Mouse (Mus musculus) myocyte (in vitro differentiated cells): ENCODE results near the gene Mat2a.

ENCODE experiments used
- E2F4 ChIP-seq: IDR thresholded peaks from one replicate; pipeline ENCODE4 v1.6.1; 2011; ENCODE audit warnings: mild to moderate bottlenecking, control low read depth, moderate library complexity; ENCODE audit not compliant: insufficient read depth
- POLR2A ChIP-seq: IDR thresholded peaks from one replicate; pipeline ENCODE4 v1.6.1; 2011; ENCODE audit warnings: low read depth, mild to moderate bottlenecking, control low read depth, moderate library complexity; ENCODE audit not compliant: insufficient read length
- POLR2AphosphoS2 ChIP-seq: IDR thresholded peaks from one replicate; pipeline ENCODE4 v1.6.1; 2011; ENCODE audit warnings: low read depth, control low read depth; ENCODE audit not compliant: insufficient read length
- TCF12 ChIP-seq: IDR thresholded peaks from one replicate; pipeline ENCODE4 v1.6.1; 2011; ENCODE audit warnings: mild to moderate bottlenecking, control low read depth; ENCODE audit not compliant: poor library complexity, insufficient read depth, severe bottlenecking
- USF1 ChIP-seq: IDR thresholded peaks from one replicate; pipeline ENCODE4 v1.6.1; 2011; ENCODE audit warnings: low read depth, mild to moderate bottlenecking, control low read depth, moderate library complexity

DNA sequence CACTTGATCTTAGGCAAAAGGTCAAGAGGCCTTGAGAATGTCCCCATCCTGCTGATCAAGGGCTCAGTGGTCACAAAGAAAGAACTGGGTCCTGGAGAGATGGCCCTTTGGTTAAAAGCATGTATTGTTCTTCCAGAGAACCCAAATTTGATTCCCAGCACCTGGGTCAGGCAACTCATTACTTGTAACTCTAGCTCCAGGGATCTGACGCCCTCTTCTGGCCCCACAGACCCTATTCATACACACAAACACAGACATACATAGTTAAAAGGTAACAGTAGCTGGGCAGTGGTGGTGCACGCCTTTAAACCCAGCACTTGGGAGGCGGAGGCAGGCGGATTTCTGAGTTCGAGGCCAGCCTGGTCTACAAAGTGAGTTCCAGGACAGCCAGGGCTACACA lies 47.0 kb downstream of the Mat2a start:
- no peak for TF ChIP-seq POLR2AphosphoS2
- no peak for TF ChIP-seq POLR2A
- TF ChIP-seq E2F4: no peak
- no peak for TF ChIP-seq USF1
- TF ChIP-seq TCF12: no peak
